Mouse (Mus musculus) layer of hippocampus, adult 18-20 months (tissue): Measurements from ENCODE around the gene Tenm2. TPM values are rescaled to one million over a fixed set of nuclear protein-coding genes. Genes with fewer than 3 reads are reported as not detected.
A peak's percentile ranks its signal among the peaks of the same experiment; 100 is the strongest.

Experiments
- DNase-seq, 2 experiments: peaks; one replicate each; pipeline ENCODE4 v3.0.0; 2022; ENCODE audit warnings: low spot score in 2 of 2
- total RNA-seq, 2 experiments: library from RNA; stranded (reverse); gene quantifications; 2 replicates each; pipeline ENCODE4 v1.2.3; 2021

The Tenm2 gene
- total RNA-seq, 2 experiments from 2014 or later: 139 to 145 TPM

- peak; percentile 47 to 53 for DNase-seq
Measured at GRCm38 (mm10) chr11:36494898-36495548, 740.7 kb downstream of the Tenm2 start.

DNA sequence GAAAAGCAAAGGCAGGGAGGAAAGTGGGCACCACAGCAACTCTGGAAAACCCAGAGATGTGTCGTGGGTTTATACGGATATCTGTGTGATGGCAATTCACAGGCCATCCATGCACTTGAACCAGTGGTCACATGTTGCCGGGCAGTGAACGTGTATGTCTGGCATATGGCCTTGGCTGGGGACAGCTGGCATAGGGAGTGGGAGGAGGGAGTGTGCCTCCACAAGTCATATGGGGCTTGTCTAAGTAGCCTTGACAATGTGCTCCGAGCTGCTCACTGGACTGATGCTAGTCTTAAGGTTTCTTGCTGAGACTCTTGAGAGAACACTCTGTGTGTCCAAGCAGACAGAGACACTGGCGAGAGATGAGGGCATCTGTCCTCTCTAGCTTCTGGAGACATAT is 743.5 kb downstream of the Tenm2 start:
- no peak for DNase-seq

GRCm38 (mm10) chr11:36490085-36490484 is 745.7 kb downstream of the Tenm2 start:
- no peak for DNase-seq

DNA sequence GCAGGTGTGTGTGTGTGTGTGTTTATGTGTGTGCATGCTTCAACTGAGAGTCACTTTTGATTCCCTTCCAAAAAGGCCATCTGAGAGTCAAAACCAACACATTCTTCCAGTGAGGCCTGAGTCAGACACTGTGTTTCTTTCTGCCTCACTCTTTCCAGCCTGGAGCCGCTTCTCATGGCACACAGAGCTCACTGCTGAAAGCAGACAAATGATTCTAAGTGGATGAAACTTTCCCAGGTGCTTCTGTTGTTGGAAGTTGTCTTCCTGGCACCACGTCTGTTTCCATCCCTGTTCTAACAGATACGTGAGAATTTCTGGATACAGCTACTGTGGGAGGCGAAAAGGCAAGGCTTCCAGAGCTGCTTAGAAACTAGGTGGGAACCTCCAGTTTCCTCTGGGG is 747.1 kb downstream of the Tenm2 start:
- DNase-seq: no peak

GRCm38 (mm10) chr11:36486092-36486491 is 749.7 kb downstream of the Tenm2 start:
- DNase-seq: no peak

- DNase-seq: no peak
Measured at GRCm38 (mm10) chr11:36484466-36485069, 751.2 kb downstream of the Tenm2 start.

- no peak for DNase-seq
Measured at GRCm38 (mm10) chr11:36482136-36482535, 753.6 kb downstream of the Tenm2 start.

- DNase-seq: no peak
Measured at GRCm38 (mm10) chr11:36481524-36481923, 754.2 kb downstream of the Tenm2 start.

- DNase-seq: no peak
Measured at GRCm38 (mm10) chr11:36481086-36481485, 754.7 kb downstream of the Tenm2 start.

GRCm38 (mm10) chr11:36469811-36470551 is 765.8 kb downstream of the Tenm2 start:
- DNase-seq: no peak

DNA sequence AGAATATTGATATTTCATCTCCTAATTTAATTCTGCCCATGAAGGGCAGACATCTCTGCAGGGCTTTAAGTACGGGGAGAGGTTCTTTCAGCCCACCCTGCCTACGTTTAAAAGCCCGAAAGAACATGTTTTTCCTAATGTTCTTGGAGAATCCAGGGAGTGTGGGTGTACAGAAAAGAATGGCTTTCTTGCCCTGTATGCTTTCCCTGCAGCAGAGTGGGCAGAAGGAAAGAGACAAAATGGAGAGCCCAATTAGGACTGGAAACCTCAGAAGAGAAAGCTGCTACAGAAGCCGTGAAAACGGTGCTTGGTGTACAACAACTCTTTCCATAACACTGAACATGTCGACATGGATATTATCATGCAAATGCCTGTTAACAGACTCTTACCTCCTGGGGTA is 777.3 kb downstream of the Tenm2 start:
- no peak for DNase-seq

DNA sequence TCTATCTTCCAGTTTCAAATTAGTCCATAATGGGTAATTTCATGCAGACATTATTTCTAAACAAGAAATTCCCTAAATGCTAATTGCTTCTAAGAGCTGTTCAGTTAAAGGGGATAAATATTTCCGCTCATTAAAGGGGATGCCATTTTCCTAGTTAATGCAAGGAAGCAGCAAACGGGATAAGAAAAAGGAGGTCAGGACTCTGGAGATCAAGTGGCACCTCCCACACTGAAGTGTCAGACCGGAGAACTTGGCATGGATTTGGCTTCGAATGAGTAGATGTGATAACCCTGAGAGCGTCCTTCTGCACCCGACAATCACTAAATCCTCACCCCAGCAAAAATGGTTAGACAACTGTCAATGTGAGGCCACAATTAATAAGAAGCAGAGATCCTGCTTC is 781.7 kb downstream of the Tenm2 start:
- DNase-seq: no peak

DNA sequence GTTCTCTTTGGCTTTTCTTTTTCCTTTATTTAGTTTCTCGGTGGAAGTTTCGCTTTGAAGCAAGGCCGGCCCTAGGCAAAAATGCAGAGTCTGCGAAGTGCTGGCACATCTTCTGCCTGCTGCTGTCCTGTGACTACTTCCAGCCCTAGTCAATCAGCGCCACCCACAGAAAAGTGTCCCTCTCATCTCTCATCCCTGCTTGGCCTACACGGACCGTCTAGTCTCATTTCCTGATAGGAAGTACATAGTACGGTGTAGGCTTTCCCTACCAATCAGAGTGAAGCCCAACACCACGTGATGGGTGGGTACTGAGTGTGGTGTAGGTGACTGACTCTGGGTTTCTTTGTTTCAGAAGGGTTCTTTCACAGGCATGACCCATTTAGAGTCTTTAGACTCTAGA is 783.3 kb downstream of the Tenm2 start:
- no peak for DNase-seq

- DNase-seq: no peak
Measured at GRCm38 (mm10) chr11:36446351-36446750, 789.4 kb downstream of the Tenm2 start.

GRCm38 (mm10) chr11:36443821-36444220 is 791.9 kb downstream of the Tenm2 start:
- no peak for DNase-seq

DNA sequence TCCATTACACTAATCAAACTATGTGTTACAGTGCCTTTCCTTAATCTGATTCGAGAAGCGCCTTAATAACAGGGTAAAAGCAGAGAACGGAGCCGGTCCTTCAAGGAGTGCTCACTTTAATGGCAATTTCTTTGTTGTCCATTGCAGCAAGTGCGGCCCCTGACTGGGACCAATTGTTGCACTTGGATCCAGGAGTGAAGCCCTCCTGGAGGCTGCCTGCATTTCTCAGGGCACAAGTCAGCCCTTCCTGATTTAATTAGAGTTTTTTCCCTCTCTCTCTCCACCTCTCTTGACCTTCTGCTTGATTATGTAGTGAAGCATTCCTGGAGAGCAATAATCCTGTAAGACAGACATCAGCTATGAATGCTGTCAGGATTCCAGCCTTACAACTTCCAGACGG is 794.0 kb downstream of the Tenm2 start:
- no peak for DNase-seq

- no peak for DNase-seq
Measured at GRCm38 (mm10) chr11:36436251-36436650, 799.5 kb downstream of the Tenm2 start.

GRCm38 (mm10) chr11:36428947-36429346 is 806.8 kb downstream of the Tenm2 start:
- DNase-seq: no peak

GRCm38 (mm10) chr11:36424959-36425358 is 810.8 kb downstream of the Tenm2 start:
- no peak for DNase-seq

GRCm38 (mm10) chr11:36420047-36420446 is 815.7 kb downstream of the Tenm2 start:
- no peak for DNase-seq

- no peak for DNase-seq
Measured at GRCm38 (mm10) chr11:36415244-36415643, 820.5 kb downstream of the Tenm2 start.

GRCm38 (mm10) chr11:36410881-36411280 is 824.9 kb downstream of the Tenm2 start:
- DNase-seq: peak in 1 of 2 experiments; percentile 35
